8 mouse cellular contexts compared by ENCODE assay signal in the genomic region with DNA sequence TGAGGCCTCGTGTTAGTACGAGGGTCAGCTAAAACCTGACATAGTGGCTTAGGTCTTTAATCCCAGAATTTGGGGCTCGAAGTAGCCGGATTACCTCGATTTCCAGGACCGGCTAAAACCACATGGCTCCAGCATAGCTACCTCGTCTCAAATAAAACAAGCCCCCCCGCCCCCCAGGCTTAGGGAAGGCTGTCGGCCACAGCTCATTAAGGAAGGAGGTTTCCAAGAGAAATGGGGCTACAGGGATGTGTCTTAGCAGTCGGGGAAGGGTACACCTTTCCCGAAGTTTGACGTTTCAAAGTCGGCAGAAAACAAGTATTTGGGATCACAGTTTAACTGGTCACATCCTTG. TPM values are rescaled to one million over a fixed set of nuclear protein-coding genes. Genes with fewer than 3 reads are reported as not detected.
A peak's percentile ranks its signal among the peaks of the same experiment; 100 is the strongest.
DNase-seq lines count a peak whose midpoint lies in the region; ATAC-seq lines count a peak whose summit lies in the region.

No protein-coding gene starts in this region.

- H3K4me1 ChIP-seq in neural tube, embryonic 11.5 days (ENCODE audit: control insufficient read depth, insufficient read depth, low read length), result no peaks in the 10 kb centered on the region
- peaks cover 5% of the 10 kb centered on the region for H3K4me1 ChIP-seq in limb, embryonic 13.5 days
- peaks cover 4% of the 10 kb centered on the region; the same call in 1 of the 2 replicates for H3K4me1 ChIP-seq in stomach, embryonic 16.5 days (ENCODE audit: control insufficient read depth, insufficient read depth, low read length)

- no peaks in the 10 kb centered on the region for H3K9me3 ChIP-seq in neural tube, embryonic 11.5 days (ENCODE audit: control insufficient read depth, low read length)
- no peaks in the 10 kb centered on the region for H3K9me3 ChIP-seq in limb, embryonic 13.5 days
- no peaks in the 10 kb centered on the region for H3K9me3 ChIP-seq in stomach, embryonic 16.5 days (replicated peaks; ENCODE audit: control insufficient read depth, low read length)

- 0 out of 2 replicates have a peak overlapping the region, but pooled peaks have one; percentile 21 for H3K27ac ChIP-seq in neural tube, embryonic 11.5 days (ENCODE audit: low read depth, low read length)
- peak overlapping the region; percentile 81 for H3K27ac ChIP-seq in limb, embryonic 13.5 days
- peak overlapping the region; percentile 87 for H3K27ac ChIP-seq in stomach, embryonic 16.5 days (ENCODE audit: low read length)

- no peak for DNase-seq in cerebellum, postnatal 10 days
- DNase-seq in neural tube, embryonic 11.5 days (ENCODE audit: low spot score), result no peak
- DNase-seq in neural tube, embryonic 10.5 days (ENCODE audit: extremely low spot score, low spot score), result no peak
- DNase-seq in left cerebral cortex, adult 18-20 months (ENCODE audit: low spot score in 2 of 2), result no peak
- DNase-seq in frontal cortex, postnatal 14 days (ENCODE audit: low spot score in 2 of 2), result no peak

- peak overlapping the region; percentile 79 for H3K9ac ChIP-seq in neural tube, embryonic 11.5 days (ENCODE audit: low read length)
- H3K9ac ChIP-seq in limb, embryonic 13.5 days, result peak overlapping the region; percentile 75
- H3K9ac ChIP-seq in stomach, embryonic 16.5 days (ENCODE audit: low read length), result peak overlapping the region; percentile 76

- no peaks in the 10 kb centered on the region; the same call in 1 of the 2 replicates for H3K36me3 ChIP-seq in neural tube, embryonic 11.5 days (ENCODE audit: control insufficient read depth, insufficient read depth, low read length)
- H3K36me3 ChIP-seq in limb, embryonic 13.5 days, result peaks cover 30% of the 10 kb centered on the region
- 0 out of 2 replicates have a peak, but pooled peaks cover 6% of the 10 kb centered on the region for H3K36me3 ChIP-seq in stomach, embryonic 16.5 days (ENCODE audit: control insufficient read depth, insufficient read depth, low read length)

- no peaks in the 10 kb centered on the region for H3K27me3 ChIP-seq in neural tube, embryonic 11.5 days (ENCODE audit: control insufficient read depth, insufficient read depth, low read length)
- H3K27me3 ChIP-seq in limb, embryonic 13.5 days, result peaks cover 1% of the 10 kb centered on the region; the same call in 1 of the 2 replicates
- H3K27me3 ChIP-seq in stomach, embryonic 16.5 days (ENCODE audit: control insufficient read depth, insufficient read depth, low read length), result peaks cover under 1% of the 10 kb centered on the region; the same call in 1 of the 2 replicates

- peak overlapping the region; percentile 73 for H3K4me2 ChIP-seq in neural tube, embryonic 11.5 days (ENCODE audit: low read depth)
- peak overlapping the region; percentile 86 for H3K4me2 ChIP-seq in limb, embryonic 13.5 days (replicated peaks)
- peak overlapping the region; percentile 88 for H3K4me2 ChIP-seq in stomach, embryonic 16.5 days (ENCODE audit: low read depth, low read length)

- ATAC-seq in cerebellum, adult (ENCODE audit: insufficient number of reproducible peaks, low FRiP score, low TSS enrichment), result peak; percentile 23; the same call in 1 of the 2 replicates
- ATAC-seq in neural tube, embryonic 11.5 days (ENCODE audit: insufficient read depth, low FRiP score, low TSS enrichment), result peak; percentile 45; the same call in 1 of the 2 replicates
- ATAC-seq in limb, embryonic 13.5 days (ENCODE audit: low FRiP score, low read depth), result no peak; the same call in 1 of the 2 replicates
- no peak for ATAC-seq in stomach, embryonic 16.5 days (ENCODE audit: insufficient read depth, low FRiP score)

- peak overlapping the region; percentile 90 for H3K4me3 ChIP-seq in neural tube, embryonic 11.5 days (ENCODE audit: low read depth, low read length)
- H3K4me3 ChIP-seq in limb, embryonic 13.5 days, result peak overlapping the region; percentile 96
- H3K4me3 ChIP-seq in stomach, embryonic 16.5 days (replicated peaks; ENCODE audit: low read length), result peak overlapping the region; percentile 80

- 9% methylated on average over 13 of the region's 13 CpGs for WGBS in neural tube, embryonic 11.5 days
- WGBS in limb, embryonic 13.5 days, result 8% methylated on average over 13 of the region's 13 CpGs
- WGBS in stomach, embryonic 16.5 days, result 6% methylated on average over 13 of the region's 13 CpGs

RNA-seq across cellular contexts. Expression of a gene that starts 0.4 kb away (rescaled TPM):
- 27.3 and 28.6 TPM in 2 replicates for polyA plus RNA-seq in neural tube, embryonic 11.5 days (2014; fragmentation: Nextera tagmentation; extraction: Ambion mirVana)
- 26.6 and 29.3 TPM in 2 replicates for polyA plus RNA-seq in limb, embryonic 13.5 days (2015; fragmentation: Nextera tagmentation; extraction: Ambion mirVana)
- polyA plus RNA-seq in stomach, embryonic 16.5 days (2015; fragmentation: Nextera tagmentation; extraction: Ambion mirVana), result 13.4 and 17.8 TPM in 2 replicates
- 10 to 100 TPM; 12.5 to 14.7 TPM for total RNA-seq in left cerebral cortex, adult 18-20 months (2021)

RNA-seq across cellular contexts. Expression of a gene that starts 25.6 kb away (rescaled TPM):
- 225 and 234 TPM in 2 replicates for polyA plus RNA-seq in neural tube, embryonic 11.5 days (2014; fragmentation: Nextera tagmentation; extraction: Ambion mirVana)
- 208 and 214 TPM in 2 replicates for polyA plus RNA-seq in limb, embryonic 13.5 days (2015; fragmentation: Nextera tagmentation; extraction: Ambion mirVana)
- polyA plus RNA-seq in stomach, embryonic 16.5 days (2015; fragmentation: Nextera tagmentation; extraction: Ambion mirVana), result 170 and 206 TPM in 2 replicates
- total RNA-seq in left cerebral cortex, adult 18-20 months (2021), result 100 to 1,000 TPM; 215 to 218 TPM

Comparison
In these comparisons a context has a peak if more than half of its experiments do, and no peak if none do; other contexts are left out.
1. ATAC-seq: peak in cerebellum, adult (single experiment) and neural tube, embryonic 11.5 days (single experiment); none in limb, embryonic 13.5 days (single experiment) and stomach, embryonic 16.5 days (single experiment).
2. H3K27ac ChIP-seq: peak in every context shown above with its lines; median percentile 87 in stomach, embryonic 16.5 days; 81 in limb, embryonic 13.5 days; 21 in neural tube, embryonic 11.5 days.
3. Peak in every context shown above with its lines, with median percentiles within 50 percentile points of each other: H3K4me2 ChIP-seq, H3K4me3 ChIP-seq and H3K9ac ChIP-seq.